Mouse (Mus musculus) heart, adult 18-20 months (tissue): ENCODE measurements around the gene Nfix. TPM values are rescaled to one million over a fixed set of nuclear protein-coding genes. Genes with fewer than 3 reads are reported as not detected.

Experiments used
- DNase-seq, 2 experiments: peaks; one replicate each; pipeline ENCODE4 v3.0.0; 2021 to 2022; ENCODE audit warnings: mixed read lengths in 1 of 2
- total RNA-seq, 2 experiments: library from RNA; stranded (reverse); gene quantifications; 2 replicates each; pipeline ENCODE4 v1.2.3; 2021

The Nfix gene
- total RNA-seq, 2 experiments from 2014 or later, result 250 to 260 TPM

DNA sequence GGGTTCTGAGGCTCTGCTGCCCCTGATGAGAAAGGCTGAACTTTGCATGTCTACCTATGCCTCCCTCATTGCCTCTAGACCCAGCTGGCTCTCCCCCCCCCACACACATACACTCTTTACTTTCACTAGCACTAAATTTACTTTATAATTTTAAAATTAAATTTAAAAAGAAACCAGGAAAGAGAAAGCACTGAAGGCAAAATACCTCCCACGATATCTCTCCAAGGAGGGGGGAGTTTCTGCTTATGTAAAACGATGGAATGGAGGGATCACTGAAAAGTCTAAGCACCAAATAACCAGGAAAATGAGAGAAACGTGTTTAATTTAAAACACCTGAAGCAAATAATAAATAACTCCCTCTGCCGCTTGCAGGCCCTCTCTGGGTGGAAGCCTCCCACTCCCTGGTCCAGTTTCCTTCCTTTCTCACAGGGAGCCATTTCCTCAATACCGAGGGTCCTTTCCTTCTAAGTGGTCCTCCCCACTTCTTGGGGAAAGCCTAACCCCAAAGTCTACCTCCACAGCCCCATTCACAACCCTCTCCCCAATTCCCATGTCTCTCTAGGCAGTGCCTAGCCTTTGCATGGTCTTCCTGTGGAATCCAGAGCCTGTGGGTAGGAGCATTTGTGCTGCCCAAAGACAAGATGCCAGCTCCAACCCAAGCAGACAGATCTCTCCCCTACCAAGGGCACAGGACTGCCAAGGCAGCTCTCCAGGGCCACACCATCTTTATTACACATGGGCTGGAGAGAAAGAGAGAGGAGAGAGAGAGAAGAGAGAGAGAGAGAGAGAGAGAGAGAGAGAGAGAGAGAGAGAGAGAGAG lies 18.2 kb downstream of the Nfix start:
- DNase-seq, result no peak

DNA sequence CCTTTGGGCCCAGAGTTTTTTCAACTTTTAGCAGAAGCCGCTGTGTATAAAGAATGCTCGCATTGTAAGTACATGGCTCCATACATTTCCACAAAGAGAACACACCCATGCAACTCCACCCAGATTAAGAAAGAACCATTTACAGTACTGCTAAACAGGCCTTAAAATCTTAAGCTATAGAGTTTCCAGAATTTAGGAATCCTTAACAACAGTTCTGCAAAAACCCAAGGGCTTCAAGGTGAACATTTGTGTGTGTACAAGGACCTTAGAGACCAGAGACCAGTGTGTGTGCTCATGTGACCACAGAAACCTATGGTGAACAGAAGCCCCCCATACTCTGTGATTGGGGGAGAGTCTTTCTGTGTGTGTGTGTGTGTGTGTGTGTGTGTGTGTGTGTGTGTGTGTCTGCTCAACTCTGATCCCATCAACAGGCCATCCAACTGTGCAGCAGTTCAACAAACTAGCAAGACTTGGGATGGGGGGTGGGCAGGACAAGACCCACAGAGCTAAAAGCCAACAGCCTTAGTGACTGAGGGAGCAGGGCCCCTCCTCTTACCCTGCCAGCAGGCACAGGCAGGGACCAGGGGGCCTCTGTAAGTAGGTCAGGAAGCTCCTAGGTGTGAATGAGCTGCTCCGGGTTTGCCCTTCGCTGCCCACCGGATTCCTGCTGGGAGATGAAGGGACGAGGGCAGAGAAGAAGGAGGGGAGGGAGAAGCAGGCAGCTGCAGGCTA lies 19.0 kb downstream of the Nfix start:
- DNase-seq, result no peak

DNA sequence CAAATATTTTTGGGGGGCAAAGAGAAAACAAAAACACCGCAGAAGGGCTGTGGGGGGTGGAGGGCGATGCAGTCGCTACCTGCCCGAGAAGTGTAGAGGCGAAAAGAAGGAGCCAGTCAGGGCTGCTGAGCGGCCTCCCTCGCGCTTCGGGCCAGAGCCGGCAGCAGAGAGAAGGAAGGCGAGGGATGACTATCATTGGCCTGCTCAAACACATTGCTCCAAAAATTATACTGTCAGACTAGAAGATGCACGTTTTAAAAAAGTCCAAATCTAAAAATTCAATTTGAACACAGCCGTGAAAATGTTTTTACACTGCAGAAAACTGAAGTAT lies 20.0 kb downstream of the Nfix start:
- DNase-seq, result no peak

DNA sequence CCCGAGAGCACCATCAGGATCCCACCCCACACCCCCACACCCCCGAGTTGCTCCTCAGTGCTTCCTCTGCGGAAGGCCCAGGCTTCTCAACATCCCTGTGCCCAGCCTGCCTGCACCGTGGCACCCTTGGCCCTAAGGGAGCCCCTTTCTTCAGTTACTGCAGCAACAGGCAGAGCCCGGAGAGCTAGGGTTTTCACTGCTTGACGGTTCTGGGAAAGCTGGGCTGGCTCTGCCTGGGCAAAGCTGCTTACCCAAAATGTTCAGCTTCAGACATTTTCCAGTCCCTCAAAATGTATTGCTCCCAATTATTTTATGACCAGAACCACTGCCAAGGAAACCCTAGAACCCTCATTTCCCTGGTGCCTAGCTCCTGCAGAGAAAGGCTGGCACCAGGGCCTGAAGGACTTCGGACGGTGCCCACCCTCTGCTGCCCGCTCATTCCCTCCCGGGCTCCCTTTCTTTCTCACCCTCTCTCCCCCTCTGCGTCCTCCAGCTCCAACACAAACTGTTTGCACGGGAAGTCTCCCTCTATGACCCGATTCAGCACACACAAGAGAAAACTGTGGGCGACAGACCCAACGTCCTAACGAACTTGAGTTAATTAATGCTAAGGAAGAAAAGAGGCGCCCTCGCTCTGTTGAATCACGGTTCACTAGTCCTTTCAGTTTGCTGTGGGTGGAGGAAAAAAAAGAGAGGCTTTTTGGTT lies 20.5 kb downstream of the Nfix start:
- no peak for DNase-seq

DNA sequence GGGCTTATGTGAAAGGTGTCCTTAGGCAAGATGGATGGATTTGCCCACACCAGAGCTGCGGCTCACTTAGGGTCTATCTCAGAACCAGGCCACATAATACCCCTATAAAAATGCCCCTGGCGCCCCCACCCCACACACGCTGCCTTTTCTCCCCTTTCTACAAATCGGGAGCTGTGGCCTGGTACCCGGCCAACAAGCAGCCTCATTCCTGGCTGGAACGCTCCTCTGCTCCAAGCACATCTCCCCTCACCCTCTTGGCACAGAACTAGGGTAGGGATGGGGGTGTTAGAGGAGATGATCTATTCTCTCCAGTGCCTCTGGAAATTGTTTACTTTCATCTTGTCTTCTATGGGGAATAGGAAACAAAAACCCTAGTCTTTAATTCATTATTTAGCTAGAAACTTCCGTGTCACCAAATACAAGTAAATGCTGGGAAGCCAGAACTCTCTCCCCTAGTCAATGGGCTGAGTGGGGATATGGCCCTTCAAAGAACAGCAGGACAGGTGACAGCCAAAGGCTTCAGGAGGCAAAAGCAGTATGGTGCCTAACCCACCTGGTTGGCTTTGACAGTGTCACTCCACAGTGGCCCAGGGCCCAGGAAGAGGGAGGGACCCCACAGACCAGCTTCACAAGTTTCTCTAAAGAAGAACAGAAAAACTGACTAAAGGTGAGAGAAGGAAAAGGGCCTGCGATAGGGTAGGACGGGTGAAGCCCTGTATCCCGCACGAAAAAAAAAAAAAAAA lies 21.3 kb downstream of the Nfix start:
- no peak for DNase-seq

DNA sequence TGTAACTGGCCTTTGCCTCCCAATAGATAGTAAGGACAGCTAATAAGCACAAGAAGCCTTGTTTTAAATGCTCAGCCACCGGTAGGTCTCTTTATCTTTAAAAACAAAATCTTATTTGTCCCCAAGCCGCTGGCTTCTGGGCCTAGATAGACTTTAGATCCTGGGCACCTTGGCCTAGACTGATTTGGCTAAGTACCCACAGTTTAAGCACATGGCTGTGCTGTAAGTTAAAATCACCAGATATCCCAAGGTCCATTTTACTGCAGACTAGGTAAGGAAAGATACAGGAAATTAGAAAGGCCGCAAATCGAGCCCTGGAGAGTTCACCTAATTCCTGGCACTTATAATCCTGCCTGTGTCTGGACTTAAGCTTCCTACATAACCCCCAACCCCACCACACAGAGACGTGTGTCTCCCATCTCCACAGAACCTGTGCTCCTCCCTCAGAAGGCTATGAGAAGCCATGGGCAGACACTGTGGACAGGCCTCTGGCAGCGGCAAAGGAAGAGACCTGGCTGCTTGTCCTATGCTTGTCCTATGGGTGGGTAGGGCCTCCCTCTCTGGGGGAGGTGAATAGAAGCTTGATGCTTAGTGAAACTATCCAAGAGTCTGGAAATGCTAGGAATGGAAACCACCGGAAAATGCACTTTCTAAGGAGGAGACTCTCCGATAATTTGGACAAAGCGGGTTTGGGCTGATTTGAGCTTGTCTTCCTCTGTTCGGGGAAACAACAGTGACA lies 22.1 kb downstream of the Nfix start:
- no peak for DNase-seq

DNA sequence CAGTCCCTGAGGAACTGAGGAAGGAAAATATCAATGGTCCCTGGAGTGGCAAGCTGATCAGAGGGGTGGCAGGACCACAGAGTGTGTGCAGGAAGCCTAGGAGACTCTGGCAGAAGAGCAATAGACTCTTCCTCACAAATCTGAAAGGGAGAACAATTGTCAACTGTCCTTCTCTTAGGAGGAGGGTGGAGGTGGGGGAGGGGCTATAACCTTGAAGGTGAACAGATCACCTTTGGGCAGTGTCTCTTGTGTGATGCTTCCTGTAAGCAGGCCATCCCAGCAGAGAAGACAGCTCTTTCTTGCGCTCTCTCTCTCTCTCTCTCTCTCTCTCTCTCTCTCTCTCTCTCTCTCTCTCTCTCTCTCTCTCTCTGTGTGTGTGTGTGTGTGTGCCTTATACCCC lies 23.6 kb downstream of the Nfix start:
- no peak for DNase-seq

DNA sequence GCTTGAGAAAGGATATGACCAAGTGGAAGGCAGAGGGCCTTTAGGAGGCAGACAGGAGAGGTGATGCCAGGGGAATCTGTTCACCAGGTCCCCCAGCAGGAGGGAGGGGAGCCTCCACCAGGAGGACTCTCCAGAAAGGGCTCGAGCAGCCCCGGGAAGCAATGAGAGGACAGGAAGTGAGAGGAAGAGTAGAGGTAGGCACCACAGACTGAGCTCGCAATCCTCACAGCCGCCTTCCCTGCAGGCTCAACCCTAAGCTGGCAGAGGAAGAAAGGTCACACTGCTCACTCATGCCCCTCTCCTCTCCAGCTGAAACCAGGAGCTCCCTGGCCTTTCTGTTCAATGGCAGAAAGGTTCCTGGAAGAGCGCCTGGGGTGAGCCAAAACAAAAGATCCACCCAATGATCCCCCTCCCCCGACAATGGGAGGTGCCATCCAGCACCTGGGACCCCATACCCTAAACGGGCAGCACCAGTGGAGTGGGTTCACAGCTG lies 24.5 kb downstream of the Nfix start:
- no peak for DNase-seq

DNA sequence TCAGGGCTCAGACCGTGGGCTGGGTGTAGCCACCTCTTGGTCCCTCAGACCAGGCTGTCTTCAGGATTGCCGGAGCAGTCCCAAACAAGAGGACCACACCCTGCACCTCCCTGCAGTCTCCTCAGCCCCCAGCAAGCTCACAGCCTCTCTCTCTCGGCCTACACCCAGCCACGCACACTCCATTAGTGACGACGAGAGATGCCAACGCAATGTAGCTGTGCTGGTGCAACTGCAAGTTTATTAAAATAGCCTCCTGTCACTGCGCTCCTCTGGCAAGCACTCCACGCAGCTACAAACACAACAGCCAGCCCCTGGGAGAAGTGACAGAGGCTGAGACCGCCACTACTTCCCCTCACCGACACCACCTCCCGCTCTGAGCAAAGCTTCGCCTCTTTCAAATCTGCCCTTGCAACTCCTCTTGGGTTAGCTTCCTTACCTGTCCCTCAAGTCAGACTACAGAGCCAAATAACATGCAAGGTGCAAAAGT lies 25.0 kb downstream of the Nfix start:
- DNase-seq, result peak; percentile 70 to 73

DNA sequence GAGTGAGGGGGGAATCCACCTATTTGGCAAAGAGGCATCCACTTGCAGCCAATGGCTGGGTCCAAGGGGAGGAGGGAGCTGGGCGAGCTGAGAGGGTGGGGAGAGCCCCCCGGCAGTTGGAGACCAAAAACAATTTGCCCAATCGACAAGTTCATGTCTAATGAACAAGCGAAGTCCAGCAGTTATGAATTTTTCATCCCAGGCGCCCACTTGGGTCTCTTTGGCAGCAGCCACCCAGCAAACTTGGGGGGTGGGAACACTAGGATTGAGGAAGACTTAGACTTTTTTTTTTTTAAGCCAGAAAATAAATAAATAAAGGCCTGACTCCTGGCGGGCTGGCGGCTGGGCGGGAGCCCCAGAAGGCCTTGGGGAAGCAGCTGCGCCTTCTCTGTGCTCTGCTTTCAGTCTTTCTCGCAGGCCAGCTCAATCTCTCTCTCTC lies 25.7 kb downstream of the Nfix start:
- peak; percentile 79 to 83 for DNase-seq

DNA sequence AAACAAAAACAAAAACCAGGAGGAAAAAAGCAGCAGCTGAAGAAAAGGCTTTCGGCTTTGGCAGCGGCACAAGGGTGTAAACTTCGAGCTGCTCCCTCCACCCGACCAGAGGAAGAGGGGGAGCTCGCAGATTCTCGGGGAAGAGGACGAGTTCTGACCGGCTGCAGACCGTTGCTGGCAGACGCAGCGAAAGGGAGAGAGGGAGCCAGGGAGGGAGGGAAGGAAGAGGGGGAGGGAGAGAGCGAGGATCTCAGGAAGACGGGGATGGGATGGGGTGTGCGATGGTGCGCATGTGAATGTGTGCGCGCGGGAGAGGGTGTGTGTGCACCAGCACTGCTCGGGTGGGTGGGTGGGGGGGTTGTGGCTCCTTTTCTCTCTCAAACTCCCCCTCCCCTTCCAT lies 26.3 kb downstream of the Nfix start:
- peak; percentile 83 to 92 for DNase-seq

DNA sequence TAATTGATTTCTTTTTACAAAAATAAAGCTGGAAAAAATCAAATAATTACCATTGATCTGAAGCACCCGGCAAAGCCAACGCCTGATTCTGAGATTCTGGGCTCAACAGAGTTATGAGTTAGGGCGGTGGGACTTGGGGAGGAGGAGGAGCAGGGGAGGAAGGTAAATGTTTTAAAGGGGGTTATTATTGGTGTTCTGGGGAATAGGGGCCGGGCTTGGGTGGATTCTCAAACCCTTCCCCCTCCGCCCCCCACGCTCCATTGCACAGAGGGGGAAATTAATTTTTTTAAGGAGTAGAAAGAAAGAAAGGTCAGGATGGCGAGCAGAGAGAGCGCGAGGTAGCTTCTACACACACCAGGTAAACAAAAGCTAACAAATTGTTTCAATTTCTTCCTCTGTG lies 26.8 kb downstream of the Nfix start:
- no peak for DNase-seq

DNA sequence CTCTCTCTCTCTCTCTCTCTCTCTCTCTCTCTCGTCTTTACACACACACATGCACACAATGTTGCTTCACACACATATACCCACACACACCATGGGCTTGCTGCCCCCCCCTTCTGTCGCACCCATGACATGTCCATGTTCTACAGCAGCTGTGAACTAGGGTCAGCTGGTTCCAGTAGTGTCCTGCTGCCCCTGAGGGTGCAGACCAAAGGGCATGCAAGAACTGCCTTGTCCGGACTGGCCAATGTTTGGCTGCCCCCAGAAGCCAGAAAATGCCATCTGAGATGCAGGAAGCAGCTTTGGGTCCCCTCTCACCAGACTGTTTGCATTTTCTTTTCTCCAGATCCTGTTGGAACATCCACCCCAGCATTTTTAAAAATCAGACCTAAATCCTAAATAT lies 27.5 kb downstream of the Nfix start:
- no peak for DNase-seq

DNA sequence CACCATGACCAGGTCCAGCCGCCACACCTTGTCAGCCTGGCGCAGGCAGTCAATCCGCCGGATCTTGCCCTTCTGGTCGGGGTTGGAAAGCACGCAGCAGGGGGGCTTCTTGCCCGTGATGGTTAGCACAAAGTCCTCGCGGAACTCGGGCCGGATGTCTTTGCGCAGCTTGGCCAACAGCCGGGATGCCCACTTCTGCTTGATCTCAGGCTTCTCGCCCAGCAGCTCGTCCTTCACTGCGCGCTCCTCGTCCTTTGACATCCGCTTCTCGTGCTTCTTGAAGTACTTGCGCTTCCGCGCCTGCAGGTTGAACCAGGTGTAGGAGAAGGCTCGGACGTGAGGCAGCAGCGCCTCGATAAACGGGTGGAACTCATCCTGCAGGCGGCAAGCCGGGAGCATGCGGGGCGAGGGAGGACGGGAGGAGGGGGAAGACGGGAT lies 28.2 kb downstream of the Nfix start:
- no peak for DNase-seq

DNA sequence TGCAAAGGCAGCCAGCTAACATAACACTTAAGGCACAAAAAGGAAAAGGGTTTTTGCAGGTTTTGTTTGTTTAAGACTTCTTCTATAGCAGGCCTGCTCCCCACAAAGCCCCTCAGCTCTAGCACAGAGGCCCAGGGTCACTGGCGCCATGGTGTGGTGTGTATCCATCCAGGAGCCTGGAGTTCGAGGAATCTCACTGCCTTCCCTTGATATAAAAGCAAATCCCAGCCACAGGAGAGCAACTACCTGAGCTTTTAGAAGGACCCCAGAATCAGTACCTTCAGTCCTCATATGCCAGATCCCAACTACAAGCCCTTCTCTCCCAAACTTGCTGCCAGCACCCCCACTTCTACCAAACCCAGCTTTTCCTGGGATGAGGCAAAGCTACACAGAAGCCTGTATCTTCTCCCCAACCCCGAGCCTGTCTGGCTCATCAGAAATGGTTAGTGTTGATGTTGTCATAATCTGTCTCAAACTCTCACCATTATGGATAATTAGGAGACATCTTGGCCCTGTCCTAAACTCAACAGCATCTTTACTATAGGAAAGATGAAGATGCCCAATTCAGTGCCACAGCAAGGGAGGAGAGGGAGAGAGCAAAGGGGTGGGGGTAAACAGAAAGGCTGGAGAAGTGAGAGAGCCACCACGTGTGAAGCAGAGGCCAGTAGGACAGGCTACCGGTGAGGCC lies 29.0 kb downstream of the Nfix start:
- DNase-seq, result no peak

DNA sequence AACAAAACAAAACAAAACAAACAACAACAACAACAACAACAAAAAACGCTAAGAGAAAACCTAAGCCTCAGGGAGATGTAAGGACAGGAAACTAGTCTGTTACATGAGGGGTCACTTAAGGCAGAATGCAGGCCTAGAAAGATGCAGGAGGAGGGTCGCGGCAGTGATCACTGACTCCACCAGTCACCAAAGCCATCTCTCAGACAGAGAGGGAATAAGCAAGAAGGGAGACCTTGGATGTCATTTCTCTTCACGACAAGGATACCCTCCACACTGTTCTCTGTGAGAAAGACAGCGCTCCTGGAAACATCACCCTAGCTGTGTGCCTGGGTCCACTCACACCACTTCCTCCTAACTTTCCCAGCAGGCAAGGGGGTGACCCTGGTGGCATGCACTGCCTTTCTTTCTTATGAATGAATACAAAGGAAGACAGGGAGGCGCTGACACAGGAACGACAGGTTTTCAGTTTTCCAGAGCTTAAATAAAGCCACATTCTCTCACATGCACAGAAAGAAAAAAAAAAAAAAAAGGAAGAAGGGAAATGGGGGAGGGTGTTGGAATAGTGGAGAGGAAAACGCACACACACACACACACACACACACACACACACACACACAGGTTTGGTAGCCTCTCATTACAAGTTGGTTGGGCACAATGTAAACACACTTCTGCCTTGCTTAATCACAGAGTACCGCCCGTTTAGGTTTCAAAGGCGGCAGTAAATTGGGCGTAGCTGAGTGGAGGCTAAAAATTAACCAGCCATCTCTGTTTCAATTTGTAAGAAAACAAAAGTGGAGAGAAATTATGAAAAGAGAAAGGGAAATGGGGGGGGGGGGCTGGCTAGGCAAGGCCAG lies 29.8 kb downstream of the Nfix start:
- DNase-seq, result no peak

DNA sequence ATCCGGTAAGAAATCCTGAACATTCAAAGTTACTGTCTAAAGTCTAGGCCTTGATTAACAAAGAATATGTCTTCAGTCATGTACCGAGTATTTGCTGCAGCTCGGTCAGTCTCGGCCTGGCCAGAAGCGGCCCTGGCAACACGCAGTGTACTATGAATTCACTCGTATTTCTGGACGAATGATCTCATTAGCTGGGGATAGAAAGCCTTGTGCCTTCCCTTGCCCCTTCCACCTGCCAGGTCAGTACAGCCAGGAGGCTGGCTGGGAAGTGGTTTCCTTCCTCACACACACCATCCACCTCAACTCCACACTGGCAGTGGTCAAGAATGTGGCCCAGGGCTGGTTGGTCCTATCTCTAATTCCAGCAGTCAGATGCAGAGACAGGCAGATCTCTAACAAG lies 30.8 kb downstream of the Nfix start:
- DNase-seq, result peak in 1 of 2 experiments; percentile 61

DNA sequence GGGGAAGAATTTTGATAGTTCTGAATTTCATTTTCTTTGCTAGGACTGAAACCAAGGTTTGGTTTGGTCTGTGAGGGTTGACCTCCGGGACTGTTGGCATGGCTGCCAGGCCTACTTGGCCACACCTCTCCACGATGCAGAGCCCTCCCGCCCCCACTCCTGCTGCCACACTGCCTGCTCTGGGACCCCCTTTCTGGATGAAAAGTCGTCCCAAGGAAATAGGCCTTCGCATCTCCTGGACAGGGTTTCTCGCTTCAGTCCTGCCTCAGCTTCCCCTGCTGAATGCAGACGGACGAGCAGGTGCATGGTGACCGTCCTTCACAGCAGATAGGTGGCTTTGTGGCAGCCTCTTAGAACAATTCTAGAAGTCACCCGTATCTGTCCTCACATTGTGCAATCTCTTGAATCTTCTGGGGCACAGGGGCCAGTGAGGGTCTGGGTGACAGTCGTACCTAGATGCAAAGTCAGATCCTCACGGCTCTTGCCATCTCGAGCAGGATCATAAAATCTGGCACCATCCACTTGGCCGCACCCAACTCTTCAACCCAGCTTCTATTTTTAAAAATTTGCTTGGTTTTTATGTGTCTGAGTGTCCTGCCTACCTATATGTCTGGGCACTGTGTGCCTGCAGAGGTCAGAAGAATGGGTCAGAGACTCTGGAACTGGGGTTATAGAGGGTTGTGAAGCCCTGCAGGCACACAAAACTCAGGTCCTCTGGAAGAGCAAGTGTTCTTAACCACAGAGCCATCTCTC lies 31.6 kb downstream of the Nfix start:
- no peak for DNase-seq

DNA sequence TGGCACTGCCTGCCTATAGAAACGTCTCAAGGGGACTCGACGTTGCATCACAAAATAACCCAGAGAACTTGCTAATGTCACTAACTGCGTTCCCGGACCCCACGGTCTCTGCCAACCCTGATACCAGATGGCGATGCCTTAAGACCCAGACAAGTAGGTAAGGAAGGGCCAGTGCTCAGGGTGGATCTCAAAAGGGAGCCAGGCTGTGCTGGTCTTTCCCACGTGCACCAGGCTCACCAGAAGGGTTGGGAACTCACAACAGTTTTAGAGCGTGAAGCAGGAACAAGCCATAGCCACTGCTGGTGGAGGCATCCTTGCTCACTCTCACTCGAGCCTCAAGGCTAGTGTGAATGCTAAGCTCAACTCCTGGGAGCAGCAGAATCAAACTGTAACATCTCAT lies 32.9 kb downstream of the Nfix start:
- no peak for DNase-seq
